Mouse (Mus musculus): ENCODE results near the gene Tmc1.

- TF ChIP-seq CTCF (IDR thresholded peaks at IDR 0.05; ENCODE audit: low read depth, low read length) (no peak), POLR2A (IDR thresholded peaks at IDR 0.05; ENCODE audit: borderline replicate concordance, low read depth, low read length) (no peak)
Measured at GRCm38 (mm10) chr19:20860270-20860669, 93.7 kb downstream of the Tmc1 start.

Measured in bone marrow macrophage, adult 2 months (primary cell).